Mouse (Mus musculus) liver, embryonic 18 days (tissue): ENCODE measurements around the gene Olfr632. TPM values are rescaled to one million over a fixed set of nuclear protein-coding genes. Genes with fewer than 3 reads are reported as not detected.

ENCODE experiments used
- polyA plus RNA-seq: library from polyadenylated mRNA; depleted of rRNA; stranded (reverse); fragments of >200 nt; gene quantifications from 2 replicates; pipeline ENCODE4 v1.2.3, GENCODE M21; 2012; rRNA removed

Gene Olfr632
- polyA plus RNA-seq = 0.49 and 0.53 TPM in 2 replicates

DNA sequence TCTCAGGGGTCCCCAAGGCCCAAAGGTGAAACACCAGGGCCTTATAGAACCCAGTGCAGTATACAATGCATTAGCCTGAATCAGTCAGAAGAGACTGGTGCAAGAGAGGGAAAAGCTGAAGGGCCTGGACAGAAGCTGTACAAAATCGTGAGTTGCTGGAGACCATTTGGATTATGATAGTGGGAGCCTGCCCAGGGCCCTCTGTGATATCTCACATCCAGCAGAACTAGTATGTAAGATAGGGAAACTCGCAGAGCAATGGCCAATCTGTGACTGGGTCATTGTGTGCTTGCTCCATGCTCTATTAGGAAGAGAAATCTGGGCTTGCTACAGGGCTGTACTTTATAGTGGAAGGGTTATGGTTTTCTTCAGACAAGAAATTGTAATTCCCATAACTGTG, at the start of gene Olfr632:
Olfr632 (plus strand) TSS at position 84 of the 400 bp plus-strand sequence.

DNA sequence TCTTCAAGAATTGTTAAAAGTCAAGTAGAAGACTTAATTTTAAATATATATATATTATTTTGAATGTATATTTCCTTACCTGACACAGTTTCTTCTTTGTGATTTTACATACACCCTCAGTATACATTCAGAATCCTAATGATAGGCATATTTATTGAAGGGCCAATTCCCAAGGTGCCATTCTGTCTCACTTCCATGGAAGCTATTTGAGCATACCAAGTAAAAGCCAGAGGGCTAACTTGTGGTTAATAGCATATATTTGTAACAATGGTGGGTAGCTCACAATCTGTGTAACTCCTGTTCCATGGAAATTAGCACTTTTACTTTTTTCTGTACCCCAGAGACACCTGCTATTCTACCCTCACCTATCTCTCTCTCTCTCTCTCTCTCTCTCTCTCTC, 48.0 kb upstream of the Olfr632 start, which contains the start of gene Olfr66:
Olfr66 (minus strand) TSS at position 101 of the 400 bp plus-strand sequence.

DNA sequence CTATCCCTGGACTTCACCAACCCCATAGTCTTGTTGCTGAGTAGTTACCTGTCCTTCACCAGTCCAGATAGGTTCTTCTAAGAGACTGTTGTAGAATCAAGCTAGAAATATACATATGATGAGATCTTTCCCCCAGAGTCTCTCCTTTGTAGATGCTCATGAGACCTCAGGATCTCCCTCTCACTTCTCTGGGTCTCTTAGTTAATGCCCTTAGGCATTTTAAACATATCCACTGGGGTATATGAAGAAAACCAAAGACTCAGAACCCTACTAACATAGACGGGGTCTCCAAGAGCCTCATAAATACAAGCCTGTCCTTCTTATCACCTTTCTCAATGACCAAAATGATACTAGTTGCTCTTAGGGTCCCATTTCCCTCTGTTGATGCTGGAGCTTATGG, 39.8 kb upstream of the Olfr632 start, which contains the start of gene Olfr64:
Olfr64 (minus strand) TSS at position 101 of the 400 bp plus-strand sequence.

DNA sequence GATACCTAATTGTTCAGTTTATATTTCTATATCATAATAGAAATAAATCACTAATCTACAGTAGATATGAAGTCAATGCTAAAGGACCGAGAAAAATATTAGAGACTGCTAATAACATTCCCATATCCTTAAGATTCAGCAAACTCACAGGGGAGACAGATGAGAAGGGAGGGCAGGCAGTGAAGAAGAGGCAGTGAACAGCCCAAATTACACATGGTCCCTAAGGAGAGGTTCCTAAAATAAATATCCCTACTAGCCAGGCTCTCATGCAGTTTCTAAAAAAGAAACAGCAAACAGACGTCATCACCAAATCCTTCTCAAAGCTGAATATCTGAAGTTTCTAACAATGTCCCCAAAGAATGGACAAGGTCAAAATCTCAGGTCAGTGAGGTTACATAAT, 31.0 kb upstream of the Olfr632 start, which contains the start of gene Olfr65:
Olfr65 (plus strand) TSS at position 301 of the 400 bp plus-strand sequence.

DNA sequence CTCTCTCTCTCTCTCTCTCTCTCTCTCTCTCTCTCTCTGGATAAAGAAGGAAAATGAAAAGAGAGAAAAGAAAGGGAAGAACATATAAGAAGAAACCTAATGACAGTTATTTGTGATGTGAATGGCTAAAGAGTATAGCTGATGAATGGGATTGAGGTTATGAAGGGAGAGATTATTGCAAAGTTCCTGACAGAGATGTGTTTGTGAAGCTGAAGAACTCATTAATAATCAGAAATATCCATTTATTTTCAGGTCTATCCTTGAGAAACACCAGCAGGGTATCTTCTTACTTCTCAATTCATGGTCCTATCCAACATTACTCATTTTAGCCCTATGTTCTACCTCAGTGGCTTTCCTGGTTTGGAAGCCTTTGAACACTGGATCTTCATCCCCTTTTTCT, 5.6 kb upstream of the Olfr632 start, which contains the start of gene Olfr631:
Olfr631 (plus strand) TSS at position 301 of the 400 bp plus-strand sequence.

DNA sequence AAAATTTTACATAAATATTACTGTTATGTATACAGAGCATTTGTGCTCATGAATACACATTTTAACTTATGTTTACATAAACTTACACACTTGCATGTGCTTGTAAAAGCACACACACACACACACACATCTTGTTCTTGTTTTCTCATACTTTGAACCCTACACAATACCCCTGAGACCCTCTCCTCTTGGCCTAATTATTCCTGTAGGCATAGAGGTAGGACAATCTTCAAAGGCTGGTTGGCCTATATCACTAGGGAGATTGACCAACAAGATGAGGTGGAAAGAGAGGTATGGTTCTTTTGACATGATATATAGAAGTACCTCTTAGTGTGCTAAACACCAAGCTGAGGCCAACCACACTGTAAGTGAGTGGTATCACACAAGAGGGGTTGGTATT, 10.0 kb downstream of the Olfr632 start, which contains the start of gene Olfr633:
Olfr633 (plus strand) TSS at position 301 of the 400 bp plus-strand sequence.

DNA sequence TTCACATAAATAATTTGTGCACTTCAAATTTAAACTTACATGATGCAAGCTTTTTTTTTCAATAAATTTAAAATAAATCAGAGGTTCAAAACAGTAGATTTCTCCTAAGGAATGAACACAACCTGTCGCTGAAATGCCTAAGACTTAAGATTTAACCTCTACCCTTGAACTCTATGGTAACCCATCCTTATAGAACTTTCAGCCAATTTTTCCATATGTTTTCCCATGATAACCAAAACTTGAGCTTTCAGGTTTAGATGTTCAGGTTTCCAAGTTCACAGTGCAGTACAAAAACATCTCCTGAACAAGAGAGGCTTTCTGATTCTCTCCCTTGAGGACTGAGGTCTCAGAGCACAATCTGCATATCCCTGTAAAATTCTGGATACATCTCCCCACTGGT, 36.7 kb downstream of the Olfr632 start, which contains the start of gene Olfr635:
Olfr635 (plus strand) TSS at position 301 of the 400 bp plus-strand sequence.

Other genes starting within 250 kb of the Olfr632 start
- gene Olfr243, start 219.7 kb upstream of the Olfr632 start, polyA plus RNA-seq = not detected in 2 replicates
- gene Olfr628, start 204.0 kb upstream of the Olfr632 start, polyA plus RNA-seq = not detected in 2 replicates
- gene Olfr629, start 189.4 kb upstream of the Olfr632 start, polyA plus RNA-seq = 0.03 and 0.10 TPM in 2 replicates
- 0.01 and 0.02 TPM in 2 replicates for gene Olfr630, start 177.0 kb upstream of the Olfr632 start, polyA plus RNA-seq
- 0.03 TPM in 1 of 2 replicates, not detected in the other for gene Olfr69, start 162.8 kb upstream of the Olfr632 start, polyA plus RNA-seq
- 0.04 and 0.08 TPM in 2 replicates for gene Olfr68, start 154.6 kb upstream of the Olfr632 start, polyA plus RNA-seq
- 0.01 TPM in 2 replicates for gene Olfr67, start 142.5 kb upstream of the Olfr632 start, polyA plus RNA-seq
- 28,363 and 31,511 TPM in 2 replicates for gene Hbb-bt, start 120.4 kb upstream of the Olfr632 start, polyA plus RNA-seq
- 108,653 and 122,218 TPM in 2 replicates for gene Hbb-bs, start 106.3 kb upstream of the Olfr632 start, polyA plus RNA-seq
- not detected in 2 replicates for gene Hbb-bh2, start 93.8 kb upstream of the Olfr632 start, polyA plus RNA-seq
- gene Hbb-bh1, start 91.2 kb upstream of the Olfr632 start, polyA plus RNA-seq = 3.5 and 3.6 TPM in 2 replicates
- 8.8 and 9.9 TPM in 2 replicates for gene Hbb-y, start 81.1 kb upstream of the Olfr632 start, polyA plus RNA-seq
- gene Olfr66, start 48.1 kb upstream of the Olfr632 start, polyA plus RNA-seq = not detected in 2 replicates
- not detected in 2 replicates for gene Olfr64, start 39.9 kb upstream of the Olfr632 start, polyA plus RNA-seq
- gene Olfr65, start 30.9 kb upstream of the Olfr632 start, polyA plus RNA-seq = not detected in 2 replicates
- 0.23 and 0.30 TPM in 2 replicates for gene Olfr631, start 5.5 kb upstream of the Olfr632 start, polyA plus RNA-seq
- 0.01 TPM in 1 of 2 replicates, not detected in the other for gene Olfr633, start 10.1 kb downstream of the Olfr632 start, polyA plus RNA-seq
- gene Olfr635, start 36.8 kb downstream of the Olfr632 start, polyA plus RNA-seq = 0.01 TPM in 1 of 2 replicates, not detected in the other
- gene Olfr638, start 64.4 kb downstream of the Olfr632 start, polyA plus RNA-seq = 0.04 TPM in 1 of 2 replicates, not detected in the other
- not detected in 2 replicates for gene Olfr639, start 83.0 kb downstream of the Olfr632 start, polyA plus RNA-seq
- not detected in 2 replicates for gene Olfr640, start 91.2 kb downstream of the Olfr632 start, polyA plus RNA-seq
- not detected in 2 replicates for gene Olfr641, start 101.1 kb downstream of the Olfr632 start, polyA plus RNA-seq
- gene Olfr642, start 118.3 kb downstream of the Olfr632 start, polyA plus RNA-seq = not detected in 2 replicates
- gene 4930516K23Rik, start 127.1 kb downstream of the Olfr632 start, polyA plus RNA-seq = not detected in 2 replicates
- not detected in 2 replicates for gene Olfr644, start 137.5 kb downstream of the Olfr632 start, polyA plus RNA-seq
- not detected in 2 replicates for gene Olfr645, start 151.1 kb downstream of the Olfr632 start, polyA plus RNA-seq
- not detected in 2 replicates for gene Olfr646, start 170.5 kb downstream of the Olfr632 start, polyA plus RNA-seq
- not detected in 2 replicates for gene Ubqln5, start 195.5 kb downstream of the Olfr632 start, polyA plus RNA-seq
- not detected in 2 replicates for gene Olfr643, start 203.1 kb downstream of the Olfr632 start, polyA plus RNA-seq
- gene Ubqln3, start 208.9 kb downstream of the Olfr632 start, polyA plus RNA-seq = not detected in 2 replicates
- not detected in 2 replicates for gene Ubqlnl, start 216.2 kb downstream of the Olfr632 start, polyA plus RNA-seq
- not detected in 2 replicates for gene Olfm5, start 230.5 kb downstream of the Olfr632 start, polyA plus RNA-seq
- gene Olfr648, start 249.0 kb downstream of the Olfr632 start, polyA plus RNA-seq = 0.01 and 0.03 TPM in 2 replicates